Mouse (Mus musculus) megakaryocyte, embryonic 14.5 days (primary cell): ENCODE results near the gene Ube2s. TPM values are rescaled to one million over a fixed set of nuclear protein-coding genes. Genes with fewer than 3 reads are reported as not detected.

Experiments
- H3K27me3 ChIP-seq: replicated peaks from 2 replicates; pipeline ENCODE3; 2012; ENCODE audit warnings: inconsistent platforms
- H3K36me3 ChIP-seq: replicated peaks from 2 replicates; pipeline ENCODE3; 2012; ENCODE audit warnings: low read length, inconsistent platforms, mixed read lengths
- H3K4me1 ChIP-seq: 2 replicates; pipeline ENCODE4 v1.6.1; 2012; ENCODE audit warnings: inconsistent platforms
- H3K4me3 ChIP-seq: replicated peaks from 2 replicates; pipeline ENCODE3; 2012; ENCODE audit warnings: moderate library complexity, mild to moderate bottlenecking, inconsistent platforms
- H3K9me3 ChIP-seq: 2 replicates; pipeline ENCODE4 v1.6.1; 2012; ENCODE audit warnings: inconsistent platforms
- FLI1 ChIP-seq: IDR thresholded peaks from 2 replicates; pipeline ENCODE4 v1.6.1; 2012; ENCODE audit warnings: low read length, inconsistent platforms, mixed read lengths
- GATA1 ChIP-seq: IDR thresholded peaks from 3 replicates; pipeline ENCODE4 v1.6.1; 2012; ENCODE audit warnings: mixed read lengths, low read length, inconsistent platforms, borderline replicate concordance
- polyA plus RNA-seq: library from polyadenylated mRNA; stranded (reverse); fragments of >175 nt; gene quantifications from 2 replicates; pipeline ENCODE4 v1.2.3, GENCODE M21; 2012; ENCODE audit warnings: low replicate concordance; ENCODE audit not compliant: insufficient read depth

Ube2s gene
- polyA plus RNA-seq, 1 experiment: 258 TPM

DNA sequence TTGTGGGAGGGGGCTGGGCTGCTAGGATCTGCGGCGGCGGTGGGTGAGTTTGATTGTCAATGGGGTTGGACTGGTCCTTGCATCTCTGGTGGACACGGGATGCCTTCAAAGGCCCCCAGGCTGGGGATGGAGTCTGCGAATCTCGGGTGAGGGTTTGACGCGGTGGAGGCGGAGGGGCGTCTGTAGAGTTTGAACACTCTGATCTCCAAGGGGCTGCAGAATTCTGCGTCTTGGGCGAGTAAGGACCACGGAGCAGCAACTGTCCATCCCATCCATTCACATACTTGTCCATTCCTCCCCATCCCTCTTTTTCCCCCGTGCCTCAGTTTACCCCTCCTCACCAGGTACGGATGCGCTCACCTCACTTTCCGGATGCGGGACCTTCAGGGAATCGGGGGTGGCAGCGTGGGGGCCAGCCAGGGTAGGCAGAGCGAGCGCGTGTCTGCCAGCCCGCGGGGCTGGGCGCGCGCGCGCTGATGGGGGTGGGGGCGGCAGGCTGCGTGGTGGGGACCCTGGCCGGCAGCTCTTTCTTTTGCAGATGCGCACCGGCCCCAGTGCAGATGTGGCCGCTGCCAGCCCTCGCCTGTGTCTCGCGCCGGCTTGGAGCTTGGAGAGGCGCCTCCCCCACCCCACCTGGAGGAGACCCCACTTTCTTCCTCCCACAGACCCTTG, 32.0 kb upstream of the Ube2s start, which contains the start of gene Shisa7:
Gene Shisa7, minus strand, starts transcription at position 452 of the 672 bp plus-strand sequence.
- TF ChIP-seq FLI1 (no peak), GATA1 (no peak)
- Histone ChIP-seq H3K9me3 (peaks cover 48% of the 10 kb centered on the region), H3K4me3 (no peak within 1 kb of the TSS), H3K27me3 (peaks cover 65% of the 10 kb centered on the region), H3K4me1 (peaks cover 22% of the 10 kb centered on the region), H3K36me3 (peaks cover 3% of the 10 kb centered on the region)

- Histone ChIP-seq H3K36me3 (no peaks in the 10 kb centered on the region), H3K27me3 (peaks cover 71% of the 10 kb centered on the region), H3K9me3 (peaks cover 46% of the 10 kb centered on the region), H3K4me3 (no peak overlapping the region), H3K4me1 (peaks cover 22% of the 10 kb centered on the region)
- TF ChIP-seq FLI1 (no peak), GATA1 (no peak)
These were observed 31.3 kb upstream of the Ube2s start for GRCm38 (mm10) chr7:4843604-4844244.

GRCm38 (mm10) chr7:4842634-4843131, 30.3 kb upstream of the Ube2s start:
- H3K9me3 ChIP-seq: peaks cover 43% of the 10 kb centered on the region
- peaks cover 79% of the 10 kb centered on the region for H3K27me3 ChIP-seq
- no peaks in the 10 kb centered on the region for H3K36me3 ChIP-seq
- TF ChIP-seq FLI1: no peak
- no peak for TF ChIP-seq GATA1
- H3K4me3 ChIP-seq: no peak overlapping the region
- H3K4me1 ChIP-seq: peaks cover 22% of the 10 kb centered on the region

GRCm38 (mm10) chr7:4842077-4842476, 29.7 kb upstream of the Ube2s start:
- H3K27me3 ChIP-seq: peaks cover 85% of the 10 kb centered on the region
- H3K4me3 ChIP-seq: no peak overlapping the region
- TF ChIP-seq FLI1 (no peak), GATA1 (no peak)
- H3K4me1 ChIP-seq: peaks cover 22% of the 10 kb centered on the region
- no peaks in the 10 kb centered on the region for H3K36me3 ChIP-seq
- H3K9me3 ChIP-seq: peaks cover 36% of the 10 kb centered on the region

DNA sequence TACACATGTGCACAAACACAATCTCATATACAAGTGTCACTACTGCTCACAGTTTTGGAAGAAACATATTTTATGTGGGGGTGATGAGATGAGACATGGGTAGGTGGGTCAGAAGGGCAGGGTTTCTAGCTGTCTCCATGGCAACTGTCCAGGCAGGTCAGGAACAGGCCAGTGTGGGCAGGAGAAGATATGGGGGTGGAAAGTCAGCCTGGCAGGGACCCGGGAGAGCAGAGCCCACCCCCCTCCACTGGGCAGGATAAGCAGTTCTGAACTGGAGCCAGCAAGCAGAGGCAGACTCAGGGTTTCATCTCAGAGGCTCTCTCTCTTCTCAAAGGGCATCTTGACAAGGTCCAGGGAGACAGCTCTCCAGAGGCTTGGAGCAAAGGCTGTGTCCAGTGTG, 25.2 kb upstream of the Ube2s start:
- Histone ChIP-seq H3K36me3 (no peaks in the 10 kb centered on the region), H3K4me3 (no peak overlapping the region), H3K9me3 (peaks cover 10% of the 10 kb centered on the region; the same call in 1 of the 2 replicates), H3K27me3 (peaks cover 85% of the 10 kb centered on the region), H3K4me1 (peaks cover 17% of the 10 kb centered on the region)
- TF ChIP-seq FLI1: no peak
- no peak for TF ChIP-seq GATA1

DNA sequence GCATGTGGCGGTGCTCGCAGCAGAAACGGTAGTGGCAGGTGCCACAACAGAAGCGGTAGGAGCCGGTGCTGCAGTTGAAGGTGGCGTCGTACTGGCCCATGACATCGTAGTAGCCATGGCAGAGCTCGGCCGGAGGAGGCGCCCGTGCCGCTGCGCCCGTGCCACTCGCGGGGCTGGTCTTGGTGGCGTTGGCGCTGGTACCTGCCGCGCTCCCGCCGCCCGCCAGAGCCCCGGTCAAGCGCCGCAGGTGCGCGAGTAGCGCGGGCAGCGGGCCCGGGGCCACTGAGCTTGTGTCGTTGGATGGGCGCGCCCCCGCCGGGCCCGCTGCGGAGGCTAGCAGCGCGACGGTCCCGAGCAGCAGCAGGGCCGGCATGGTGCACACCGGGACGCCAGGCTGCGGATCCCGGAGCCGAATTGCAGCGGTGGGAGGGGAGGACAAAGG, 24.0 kb upstream of the Ube2s start:
- Histone ChIP-seq H3K36me3 (no peaks in the 10 kb centered on the region), H3K27me3 (peaks cover 80% of the 10 kb centered on the region), H3K4me1 (peaks cover 12% of the 10 kb centered on the region), H3K4me3 (peak overlapping the region; percentile 87), H3K9me3 (peaks cover 8% of the 10 kb centered on the region; the same call in 1 of the 2 replicates)
- TF ChIP-seq GATA1 (no peak), FLI1 (no peak)

DNA sequence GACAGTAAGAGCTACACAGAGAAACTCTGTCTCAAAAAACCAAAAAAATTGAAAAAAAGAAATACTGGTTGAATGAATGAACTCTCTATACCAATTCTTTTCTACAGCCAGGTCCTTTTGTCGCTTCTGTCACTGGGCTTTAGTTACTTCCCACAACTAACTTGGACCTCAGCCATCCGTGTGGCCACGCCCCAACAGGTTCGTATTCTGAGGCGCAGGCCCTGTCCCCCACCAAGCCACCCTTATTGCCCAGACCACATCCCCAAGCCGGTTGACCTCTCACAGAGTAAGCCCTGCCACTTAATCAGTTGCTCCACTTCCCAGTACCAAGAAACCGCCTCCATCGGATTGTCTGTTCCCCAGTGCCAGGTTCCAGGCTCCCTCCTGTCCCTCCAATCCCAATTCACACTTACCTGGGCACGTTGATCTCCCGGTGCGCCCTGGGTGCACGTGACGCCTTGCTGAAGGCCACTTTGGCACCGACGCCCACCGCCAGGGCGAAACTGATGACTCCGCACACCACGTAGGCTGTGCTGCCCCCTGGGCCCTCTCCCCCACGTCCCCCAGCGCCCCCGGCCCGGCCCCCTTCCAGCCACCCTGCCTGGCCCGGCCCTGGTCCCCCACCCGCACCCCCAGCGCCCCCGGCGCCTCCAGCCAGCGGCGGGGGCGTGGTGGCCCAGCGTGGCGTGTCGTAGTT, 23.4 kb upstream of the Ube2s start:
- TF ChIP-seq FLI1: no peak
- Histone ChIP-seq H3K36me3 (no peaks in the 10 kb centered on the region), H3K27me3 (peaks cover 83% of the 10 kb centered on the region), H3K4me1 (peaks cover 12% of the 10 kb centered on the region), H3K4me3 (peak overlapping the region; percentile 87), H3K9me3 (peaks cover 8% of the 10 kb centered on the region; the same call in 1 of the 2 replicates)

- no peaks in the 10 kb centered on the region for H3K36me3 ChIP-seq
- TF ChIP-seq FLI1 (no peak), GATA1 (no peak)
- H3K4me3 ChIP-seq: no peak overlapping the region
- peaks cover 79% of the 10 kb centered on the region for H3K27me3 ChIP-seq
- peaks cover 10% of the 10 kb centered on the region for H3K4me1 ChIP-seq
- H3K9me3 ChIP-seq: peaks cover 4% of the 10 kb centered on the region; the same call in 1 of the 2 replicates
These were observed 18.1 kb upstream of the Ube2s start for GRCm38 (mm10) chr7:4830476-4830875.

GRCm38 (mm10) chr7:4825365-4825764, 13.0 kb upstream of the Ube2s start:
- H3K4me3 ChIP-seq: no peak overlapping the region
- no peak for TF ChIP-seq GATA1
- no peak for TF ChIP-seq FLI1
- H3K9me3 ChIP-seq: no peaks in the 10 kb centered on the region
- H3K36me3 ChIP-seq: no peaks in the 10 kb centered on the region
- H3K27me3 ChIP-seq: peaks cover 60% of the 10 kb centered on the region
- H3K4me1 ChIP-seq: peaks cover 16% of the 10 kb centered on the region
